Mouse (Mus musculus) liver, embryonic 12.5 days (tissue): ENCODE data around the gene Isg20. TPM values are rescaled to one million over a fixed set of nuclear protein-coding genes. Genes with fewer than 3 reads are reported as not detected.

Experiments used
- ATAC-seq: fragments of 200-750 bp; cut with Nextera tagmentation; 2 replicates; pipeline ENCODE4 v1.8.0; 2017; ENCODE audit warnings: moderate number of reproducible peaks, mild to moderate bottlenecking, moderate library complexity
- H3K27ac ChIP-seq: fragments of 300-500 bp; sonication (generic); 2 replicates; pipeline ENCODE4 v1.5.1; 2016; ENCODE audit warnings: mild to moderate bottlenecking
- H3K27me3 ChIP-seq: fragments of 300-500 bp; sonication (generic); replicated peaks from 2 replicates; pipeline ENCODE4 v1.6.1; 2016; ENCODE audit warnings: mild to moderate bottlenecking, moderate library complexity
- H3K36me3 ChIP-seq: fragments of 300-500 bp; sonication (generic); 2 replicates; pipeline ENCODE4 v1.6.1; 2016; ENCODE audit warnings: mild to moderate bottlenecking, moderate library complexity
- H3K4me1 ChIP-seq: fragments of 300-500 bp; sonication (generic); 2 replicates; pipeline ENCODE4 v1.6.1; 2016
- H3K4me2 ChIP-seq: fragments of 300-500 bp; sonication (generic); 2 replicates; pipeline ENCODE4 v1.6.1; 2016; ENCODE audit warnings: mild to moderate bottlenecking, moderate library complexity
- H3K4me3 ChIP-seq: fragments of 300-500 bp; sonication (generic); 2 replicates; pipeline ENCODE4 v1.5.1; 2016; ENCODE audit warnings: mild to moderate bottlenecking, moderate library complexity
- H3K9ac ChIP-seq: fragments of 300-500 bp; sonication (generic); 2 replicates; pipeline ENCODE4 v1.6.1; 2016; ENCODE audit warnings: mild to moderate bottlenecking, moderate library complexity
- H3K9me3 ChIP-seq: fragments of 300-500 bp; sonication (generic); replicated peaks from 2 replicates; pipeline ENCODE4 v1.6.1; 2016; ENCODE audit warnings: mild to moderate bottlenecking, moderate library complexity
- WGBS: fragments of 180-500 bp; shearing (Covaris S2); methylation state at CpG from one replicate; pipeline ENCODE4 v1.1.7; 2016; ENCODE audit not compliant: insufficient replicate concordance; 5-methylcytosine and 5-hydroxymethylcytosine counted together
- polyA plus RNA-seq: library from polyadenylated mRNA; unstranded; fragments of >200 nt; fragmentation: Nextera tagmentation; extraction: Ambion mirVana; gene quantifications from 2 replicates; pipeline ENCODE4 v1.2.1, GENCODE M21; 2016

The Isg20 gene
- polyA plus RNA-seq, 1 experiment from 2014 or later = 7.7 TPM

- peaks cover 44% of the 10 kb centered on the region for H3K4me1 ChIP-seq
- no peak overlapping the region for H3K27ac ChIP-seq
- H3K9me3 ChIP-seq = no peaks in the 10 kb centered on the region
- peaks cover 37% of the 10 kb centered on the region for H3K36me3 ChIP-seq
- no peak overlapping the region for H3K4me3 ChIP-seq
- no peaks in the 10 kb centered on the region for H3K27me3 ChIP-seq
- H3K9ac ChIP-seq = no peak overlapping the region
- no peak for ATAC-seq
- WGBS = 40% methylated on average over 6 of the region's 6 CpGs
- no peak overlapping the region for H3K4me2 ChIP-seq
Measured at GRCm38 (mm10) chr7:78910336-78911098, 2.7 kb upstream of the Isg20 start.

- H3K27me3 ChIP-seq = no peaks in the 10 kb centered on the region
- 78% methylated on average over 4 of the region's 4 CpGs for WGBS
- no peak overlapping the region for H3K4me2 ChIP-seq
- H3K27ac ChIP-seq = no peak overlapping the region
- no peaks in the 10 kb centered on the region for H3K9me3 ChIP-seq
- H3K4me3 ChIP-seq = no peak overlapping the region
- ATAC-seq = no peak
- H3K4me1 ChIP-seq = peaks cover 44% of the 10 kb centered on the region
- peaks cover 30% of the 10 kb centered on the region for H3K36me3 ChIP-seq
- H3K9ac ChIP-seq = no peak overlapping the region
Measured at GRCm38 (mm10) chr7:78911209-78911608, 2.0 kb upstream of the Isg20 start.

DNA sequence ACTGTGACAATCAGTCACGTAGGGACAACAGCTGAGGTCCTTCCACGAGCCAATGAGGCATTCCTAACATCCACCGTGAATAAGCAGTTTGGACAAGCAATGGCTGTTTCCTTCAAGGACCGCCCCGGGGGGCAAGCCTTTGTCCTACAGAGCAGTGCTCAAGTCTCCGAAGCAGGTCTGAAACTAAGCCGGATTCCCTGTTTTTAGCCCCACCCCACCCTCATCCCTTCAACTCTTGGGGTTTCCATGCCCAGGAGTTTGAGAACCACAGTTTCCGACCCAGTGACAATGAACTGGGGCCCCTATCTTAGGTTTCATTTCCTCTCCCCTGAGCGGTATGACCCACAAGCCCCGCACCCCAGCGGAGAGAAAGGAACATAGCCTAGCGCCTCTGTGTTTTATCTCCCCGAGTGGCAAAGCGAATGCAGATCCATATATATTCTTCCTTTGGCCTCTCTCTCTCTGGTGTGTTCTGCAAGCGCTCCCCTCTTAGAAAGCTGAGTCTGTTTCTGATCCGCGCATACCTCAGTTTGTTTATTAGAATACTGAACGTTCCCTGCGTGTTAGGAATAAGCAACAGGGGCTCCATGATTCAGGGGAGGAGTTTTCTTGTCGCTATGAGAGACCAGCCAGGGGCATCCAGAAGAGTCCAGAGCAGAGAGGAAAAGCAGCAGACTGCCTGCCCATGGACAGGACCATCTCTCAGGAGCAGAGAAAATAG is 811 bp upstream of the Isg20 start:
- Histone ChIP-seq H3K4me1 (peaks cover 44% of the 10 kb centered on the region), H3K9ac (peak overlapping the region; percentile 72), H3K9me3 (no peaks in the 10 kb centered on the region), H3K36me3 (peaks cover 18% of the 10 kb centered on the region), H3K27me3 (no peaks in the 10 kb centered on the region), H3K4me2 (peak overlapping the region; percentile 77), H3K27ac (peak overlapping the region; percentile 66), H3K4me3 (peak overlapping the region; percentile 39)
- no peak for ATAC-seq
- 8% methylated on average over 20 of the region's 20 CpGs for WGBS

- H3K9me3 ChIP-seq = no peaks in the 10 kb centered on the region
- H3K4me3 ChIP-seq = peak overlapping the region; percentile 59
- WGBS = 47% methylated on average over 19 of the region's 19 CpGs
- peak overlapping the region; percentile 72 for H3K9ac ChIP-seq
- peak; percentile 88 for ATAC-seq
- H3K4me1 ChIP-seq = peaks cover 44% of the 10 kb centered on the region
- H3K36me3 ChIP-seq = peaks cover 11% of the 10 kb centered on the region
- no peaks in the 10 kb centered on the region for H3K27me3 ChIP-seq
- H3K27ac ChIP-seq = peak overlapping the region; percentile 64
- peak overlapping the region; percentile 77 for H3K4me2 ChIP-seq
Measured at GRCm38 (mm10) chr7:78913649-78914544, 673 bp downstream of the Isg20 start.

DNA sequence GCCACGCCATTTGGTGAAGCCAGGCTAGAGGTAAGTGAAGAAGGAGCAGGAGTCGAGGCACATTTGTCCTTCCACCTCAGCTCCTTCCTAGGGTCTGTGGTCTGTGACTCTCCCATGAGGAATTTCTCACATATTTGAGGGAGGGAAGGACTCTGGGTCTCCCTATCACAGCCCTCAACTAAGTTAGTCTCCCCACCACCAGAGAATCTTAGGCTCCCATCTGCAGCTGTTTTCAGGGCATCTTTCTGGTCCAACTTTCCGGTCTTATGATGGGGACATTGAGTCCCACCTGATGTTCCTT is 1.3 kb downstream of the Isg20 start:
- peak overlapping the region; percentile 77 for H3K4me2 ChIP-seq
- H3K36me3 ChIP-seq = peaks cover 5% of the 10 kb centered on the region
- peaks cover 44% of the 10 kb centered on the region for H3K4me1 ChIP-seq
- H3K4me3 ChIP-seq = peak overlapping the region; percentile 59
- H3K9me3 ChIP-seq = no peaks in the 10 kb centered on the region
- peak overlapping the region; percentile 72 for H3K9ac ChIP-seq
- 0 out of 2 replicates have a peak, but pooled peaks have one; percentile 0 for ATAC-seq
- WGBS = 59% methylated on average over 3 of the region's 3 CpGs
- H3K27me3 ChIP-seq = 0 out of 2 replicates have a peak, but pooled peaks cover under 1% of the 10 kb centered on the region
- H3K27ac ChIP-seq = no peak overlapping the region

- H3K4me1 ChIP-seq = peaks cover 44% of the 10 kb centered on the region
- 75% methylated on average over 11 of the region's 11 CpGs for WGBS
- H3K36me3 ChIP-seq = no peaks in the 10 kb centered on the region
- ATAC-seq = no peak
- no peaks in the 10 kb centered on the region for H3K9me3 ChIP-seq
- H3K27ac ChIP-seq = no peak overlapping the region
- peak overlapping the region; percentile 72 for H3K9ac ChIP-seq
- no peak overlapping the region for H3K4me3 ChIP-seq
- H3K27me3 ChIP-seq = 0 out of 2 replicates have a peak, but pooled peaks cover 4% of the 10 kb centered on the region
- H3K4me2 ChIP-seq = peak overlapping the region; percentile 77
Measured at GRCm38 (mm10) chr7:78914896-78915510, 1.8 kb downstream of the Isg20 start.

DNA sequence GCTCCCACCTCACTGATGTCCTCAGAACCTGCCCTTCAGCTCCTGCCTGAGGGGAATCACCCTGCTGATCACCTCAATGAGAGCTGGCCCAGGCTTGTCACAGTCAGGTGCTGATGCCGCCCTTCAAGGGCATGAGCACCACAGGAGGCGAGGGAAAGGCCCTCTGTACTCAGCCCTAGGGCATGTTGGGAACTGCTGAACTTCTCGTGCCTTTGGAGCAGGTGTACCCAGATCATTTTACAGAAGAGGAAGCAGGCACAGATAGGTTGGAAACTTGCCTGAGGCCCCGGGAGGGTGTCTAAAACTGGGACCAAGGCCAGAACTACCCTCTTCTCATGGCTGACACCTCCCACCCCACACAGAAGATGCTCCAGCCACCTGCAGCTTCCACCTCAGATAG is 5.5 kb downstream of the Isg20 start:
- peaks cover 18% of the 10 kb centered on the region; the same call in 1 of the 2 replicates for H3K27me3 ChIP-seq
- no peak overlapping the region for H3K9ac ChIP-seq
- peaks cover 15% of the 10 kb centered on the region for H3K4me1 ChIP-seq
- ATAC-seq = no peak
- no peak overlapping the region for H3K4me2 ChIP-seq
- H3K27ac ChIP-seq = no peak overlapping the region
- H3K36me3 ChIP-seq = no peaks in the 10 kb centered on the region
- no peak overlapping the region for H3K4me3 ChIP-seq
- 44% methylated on average over 4 of the region's 4 CpGs for WGBS
- no peaks in the 10 kb centered on the region for H3K9me3 ChIP-seq

DNA sequence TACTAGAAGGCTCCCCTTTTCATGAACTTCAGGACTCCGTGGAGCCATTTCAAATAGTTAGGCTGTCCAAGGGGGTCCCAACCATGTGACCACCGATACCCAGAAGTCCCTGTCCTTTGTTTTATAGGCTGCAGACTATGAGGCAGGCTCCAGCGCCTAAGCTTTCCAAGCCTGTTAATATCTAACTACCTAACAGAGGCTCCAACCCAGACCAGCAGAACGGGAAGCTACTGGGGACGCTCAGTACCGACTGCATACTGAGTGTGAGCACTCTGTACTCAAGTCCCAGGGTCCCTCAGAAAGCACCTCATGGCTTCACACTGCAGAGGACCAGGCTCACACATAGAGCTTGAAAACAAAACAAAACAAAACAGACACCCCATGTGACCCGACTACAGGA is 9.3 kb downstream of the Isg20 start:
- no peaks in the 10 kb centered on the region for H3K9me3 ChIP-seq
- H3K27me3 ChIP-seq = peaks cover 30% of the 10 kb centered on the region
- H3K36me3 ChIP-seq = no peaks in the 10 kb centered on the region
- ATAC-seq = peak; percentile 36; the same call in 1 of the 2 replicates
- H3K4me1 ChIP-seq = peaks cover 4% of the 10 kb centered on the region; the same call in 1 of the 2 replicates
- no peak overlapping the region for H3K4me3 ChIP-seq
- WGBS = 59% methylated on average over 7 of the region's 7 CpGs
- H3K4me2 ChIP-seq = no peak overlapping the region
- H3K9ac ChIP-seq = no peak overlapping the region
- peak overlapping the region; percentile 40; the same call in 1 of the 2 replicates for H3K27ac ChIP-seq

DNA sequence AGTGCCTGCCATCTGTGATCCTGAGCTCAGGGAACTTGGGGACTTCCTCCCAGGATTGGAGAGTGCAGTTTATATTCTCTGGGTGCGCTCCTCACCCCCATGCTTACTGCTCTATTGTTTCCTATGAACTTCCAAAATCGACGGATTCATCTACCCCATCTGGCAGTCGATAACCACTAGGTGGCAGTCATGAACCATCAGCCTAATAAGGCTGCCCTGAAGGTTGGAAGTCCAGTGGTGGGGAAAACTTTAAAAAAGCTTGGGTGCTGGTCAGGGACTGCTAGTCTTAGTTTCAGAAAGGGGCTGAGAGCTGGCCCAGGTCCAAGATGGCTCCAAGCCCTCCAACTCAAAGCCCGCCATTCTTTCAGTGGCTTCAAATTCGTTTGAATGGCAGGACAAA is 11.1 kb downstream of the Isg20 start:
- no peak for ATAC-seq
- H3K36me3 ChIP-seq = no peaks in the 10 kb centered on the region
- no peak overlapping the region for H3K27ac ChIP-seq
- peaks cover 4% of the 10 kb centered on the region; the same call in 1 of the 2 replicates for H3K4me1 ChIP-seq
- H3K9ac ChIP-seq = no peak overlapping the region
- H3K9me3 ChIP-seq = no peaks in the 10 kb centered on the region
- H3K4me2 ChIP-seq = no peak overlapping the region
- peaks cover 30% of the 10 kb centered on the region for H3K27me3 ChIP-seq
- no peak overlapping the region for H3K4me3 ChIP-seq
- WGBS = 12% methylated on average over 6 of the region's 6 CpGs

- H3K4me1 ChIP-seq = peaks cover 4% of the 10 kb centered on the region; the same call in 1 of the 2 replicates
- H3K4me3 ChIP-seq = no peak overlapping the region
- no peak overlapping the region for H3K4me2 ChIP-seq
- peaks cover 27% of the 10 kb centered on the region for H3K27me3 ChIP-seq
- H3K27ac ChIP-seq = no peak overlapping the region
- 55% methylated on average over 7 of the region's 7 CpGs for WGBS
- no peaks in the 10 kb centered on the region for H3K9me3 ChIP-seq
- H3K36me3 ChIP-seq = no peaks in the 10 kb centered on the region
- ATAC-seq = no peak
- no peak overlapping the region for H3K9ac ChIP-seq
Measured at GRCm38 (mm10) chr7:78924796-78925195, 11.6 kb downstream of the Isg20 start.

- ATAC-seq = no peak
- H3K4me1 ChIP-seq = peaks cover 4% of the 10 kb centered on the region; the same call in 1 of the 2 replicates
- H3K27me3 ChIP-seq = peaks cover 26% of the 10 kb centered on the region
- H3K4me2 ChIP-seq = no peak overlapping the region
- WGBS = 63% methylated on average over 7 of the region's 7 CpGs
- no peaks in the 10 kb centered on the region for H3K9me3 ChIP-seq
- no peak overlapping the region for H3K4me3 ChIP-seq
- no peaks in the 10 kb centered on the region for H3K36me3 ChIP-seq
- no peak overlapping the region for H3K9ac ChIP-seq
- H3K27ac ChIP-seq = no peak overlapping the region
Measured at GRCm38 (mm10) chr7:78925680-78926079, 12.5 kb downstream of the Isg20 start.
